Mouse (Mus musculus) G1E-ER4 (cell line): ENCODE results near the gene Ebf4. TPM values are rescaled to one million over a fixed set of nuclear protein-coding genes. Genes with fewer than 3 reads are reported as not detected.

Experiments
- GATA1 ChIP-seq: IDR thresholded peaks from one replicate; pipeline ENCODE4 v1.8.0; 2012; ENCODE audit warnings: low read length, inconsistent platforms
- polyA plus RNA-seq: library from polyadenylated mRNA; stranded (reverse); fragments of >175 nt; gene quantifications from 2 replicates; pipeline ENCODE4 v1.2.3, GENCODE M21; 2012

Gene Ebf4
- polyA plus RNA-seq, 1 experiment = not detected

- TF ChIP-seq GATA1 = no peak
These were observed 110.0 kb downstream of the Ebf4 start, which contains the start of the genes Gm28372 and 1700020A23Rik for GRCm38 (mm10) chr2:130404939-130405338. TSS of gene Gm28372 (plus strand) at chr2:130405239. TSS of gene 1700020A23Rik (plus strand) at chr2:130405259.

- no peak for TF ChIP-seq GATA1
These were observed 111.2 kb downstream of the Ebf4 start, which contains the start of gene Tmem239 for GRCm38 (mm10) chr2:130406178-130406577. TSS of gene Tmem239 (plus strand) at chr2:130406478.

GRCm38 (mm10) chr2:130408194-130408593, 113.2 kb downstream of the Ebf4 start:
- no peak for TF ChIP-seq GATA1

GRCm38 (mm10) chr2:130411558-130412495, 116.9 kb downstream of the Ebf4 start:
- TF ChIP-seq GATA1 = no peak

GRCm38 (mm10) chr2:130412775-130413174, 117.8 kb downstream of the Ebf4 start:
- TF ChIP-seq GATA1 = no peak

GRCm38 (mm10) chr2:130414094-130414856, 119.3 kb downstream of the Ebf4 start:
- no peak for TF ChIP-seq GATA1

Other genes starting within 250 kb of the Ebf4 start
- gene Tgm6, start 182.8 kb upstream of the Ebf4 start, polyA plus RNA-seq = not detected in 2 replicates
- gene Snrpb, start 115.8 kb upstream of the Ebf4 start, polyA plus RNA-seq = 613 and 888 TPM in 2 replicates
- gene Tmc2, start 100.0 kb upstream of the Ebf4 start, polyA plus RNA-seq = not detected in 2 replicates
- 55.2 and 95.8 TPM in 2 replicates for gene Nop56, start 20.7 kb upstream of the Ebf4 start, polyA plus RNA-seq
- 129 and 132 TPM in 2 replicates for gene Idh3b, start 10.6 kb upstream of the Ebf4 start, polyA plus RNA-seq
- 0.03 TPM in 1 of 2 replicates, not detected in the other for gene Cpxm1, start 102.4 kb downstream of the Ebf4 start, polyA plus RNA-seq
- not detected in 2 replicates for gene Gm28372, start 110.1 kb downstream of the Ebf4 start, polyA plus RNA-seq
- not detected in 2 replicates for gene 1700020A23Rik, start 110.1 kb downstream of the Ebf4 start, polyA plus RNA-seq
- gene Tmem239, start 111.3 kb downstream of the Ebf4 start, polyA plus RNA-seq = not detected in 2 replicates
- gene Vps16, start 129.2 kb downstream of the Ebf4 start, polyA plus RNA-seq = 18.5 and 20.6 TPM in 2 replicates
- 15.1 and 17.7 TPM in 2 replicates for gene Pced1a, start 129.5 kb downstream of the Ebf4 start, polyA plus RNA-seq
- gene Ptpra, start 155.1 kb downstream of the Ebf4 start, polyA plus RNA-seq = 20.5 and 22.9 TPM in 2 replicates